Mouse (Mus musculus): ENCODE results near the gene Rdh9. TPM values are rescaled to one million over a fixed set of nuclear protein-coding genes. Genes with fewer than 3 reads are reported as not detected.
"Not testable (repeated sequence)": the region's sequence is repeated elsewhere in the genome, so short reads cannot be mapped to it uniquely, and the experiment has no call there.

Gene Rdh9
- total and polyA plus RNA-seq, 3 experiments, result 0.04 TPM; not detected in 2

DNA sequence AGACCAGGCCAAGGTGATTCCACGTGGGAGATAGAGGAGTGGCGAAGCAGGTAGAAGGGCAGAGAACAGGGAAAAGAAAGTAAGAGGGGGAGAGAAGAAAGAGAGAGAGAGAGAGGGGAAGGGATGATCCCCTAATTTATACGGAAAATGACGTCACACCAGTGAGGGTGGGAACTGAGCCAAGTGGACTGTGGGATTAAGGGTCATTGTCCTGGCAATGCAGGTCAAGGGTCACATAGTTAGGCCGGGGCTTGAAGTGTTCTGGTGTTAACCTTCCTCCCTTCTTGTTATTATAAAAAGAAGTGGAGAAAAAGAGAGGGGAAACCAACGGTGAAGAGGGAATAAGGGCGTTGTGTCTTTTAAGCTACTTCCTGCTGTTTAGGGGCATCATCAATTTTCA, 28.2 kb downstream of the Rdh9 start:
- H3K27ac ChIP-seq (ENCODE audit: control insufficient read depth, low read depth, low read length), result no peak overlapping the region
- no peaks in the 10 kb centered on the region for H3K4me1 ChIP-seq (ENCODE audit: control insufficient read depth in 1 of 2, insufficient read depth in 2 of 2, low read length in 2 of 2)
- no peak for DNase-seq (ENCODE audit: low read depth, low spot score)
- H3K79me2 ChIP-seq (ENCODE audit: control insufficient read depth, insufficient read depth, low read length, poor library complexity), result no peaks in the 10 kb centered on the region
- no peaks in the 10 kb centered on the region for H3K36me3 ChIP-seq (ENCODE audit: control insufficient read depth in 1 of 2, insufficient read depth in 2 of 2, low read length in 2 of 2)
- H3K9me3 ChIP-seq (replicated peaks; ENCODE audit: insufficient read depth, low read length), result no peaks in the 10 kb centered on the region
- TF ChIP-seq EP300 (IDR thresholded peaks at IDR 0.05; ENCODE audit: low read depth in 1 of 2, low read length in 2 of 2) (no peak), CTCF (IDR thresholded peaks at IDR 0.05 in 2 of 3, conservative IDR thresholded peaks at IDR 0.05 in 1 of 3; ENCODE audit: control insufficient read depth in 1 of 3, insufficient read depth in 1 of 3, low read depth in 2 of 3, low read length in 3 of 3, poor library complexity in 1 of 3, severe bottlenecking in 1 of 3) (no peak), MXI1 (IDR thresholded peaks at IDR 0.05; ENCODE audit: low read depth, low read length) (no peak), MYC (IDR thresholded peaks at IDR 0.05; ENCODE audit: low read depth, low read length) (no peak), MYB (IDR thresholded peaks at IDR 0.05; ENCODE audit: low read depth, low read length) (no peak), MAX (IDR thresholded peaks at IDR 0.05; ENCODE audit: low read length) (no peak)
- no peaks in the 10 kb centered on the region for H3K27me3 ChIP-seq (ENCODE audit: control insufficient read depth in 1 of 2, insufficient read depth in 2 of 2, low read length in 2 of 2)
- H3K9ac ChIP-seq (ENCODE audit: control insufficient read depth, low read depth, low read length, poor library complexity, severe bottlenecking), result no peak overlapping the region
- H3K4me3 ChIP-seq (ENCODE audit: control insufficient read depth in 1 of 2, insufficient read depth in 1 of 2, low read depth in 2 of 2, low read length in 2 of 2), result no peak overlapping the region

DNA sequence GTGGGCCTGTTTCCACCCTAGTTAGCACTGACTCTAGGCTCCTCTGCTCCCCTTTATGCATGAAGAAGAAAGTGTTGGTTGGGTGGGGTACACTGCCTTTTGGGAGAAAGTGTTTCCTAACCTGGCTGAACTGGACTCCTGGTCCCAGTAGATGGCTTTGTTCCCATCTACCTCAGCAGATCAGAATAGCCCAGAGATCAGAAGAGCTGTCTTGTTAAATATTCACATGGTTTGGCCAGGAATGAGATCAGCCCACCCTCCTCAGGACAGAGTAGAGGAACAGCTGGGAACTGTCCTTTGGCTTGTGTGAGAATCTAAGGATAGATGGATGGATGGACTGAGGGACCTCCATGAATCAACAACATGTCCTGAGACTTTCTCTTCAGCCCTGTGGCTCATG, 39.7 kb downstream of the Rdh9 start:
- TF ChIP-seq ZKSCAN1 (IDR thresholded peaks at IDR 0.05; ENCODE audit: low read depth, low read length), result no peak
- no peak for TF ChIP-seq ZNF384 (IDR thresholded peaks at IDR 0.05; ENCODE audit: low read depth, low read length)
- TF ChIP-seq ZC3H11A (IDR thresholded peaks at IDR 0.05; ENCODE audit: low read depth, low read length), result no peak
- no peak for TF ChIP-seq USF2 (IDR thresholded peaks at IDR 0.05; ENCODE audit: borderline replicate concordance in 1 of 2, insufficient read depth in 1 of 2, low read depth in 1 of 2, low read length in 2 of 2)
- TF ChIP-seq POLR2AphosphoS2 (IDR thresholded peaks at IDR 0.05; ENCODE audit: low read length), result no peak
- no peak for TF ChIP-seq TBP (IDR thresholded peaks at IDR 0.05; ENCODE audit: low read depth, low read length)
- TF ChIP-seq RCOR1 (IDR thresholded peaks at IDR 0.05; ENCODE audit: low read depth, low read length), result no peak
- no peak for TF ChIP-seq E2F4 (IDR thresholded peaks at IDR 0.05; ENCODE audit: borderline replicate concordance, low read depth, low read length)
- TF ChIP-seq CHD2 (IDR thresholded peaks at IDR 0.05; ENCODE audit: low read length), result no peak
- no peaks in the 10 kb centered on the region for H3K9me3 ChIP-seq (replicated peaks; ENCODE audit: insufficient read depth, low read length)

DNA sequence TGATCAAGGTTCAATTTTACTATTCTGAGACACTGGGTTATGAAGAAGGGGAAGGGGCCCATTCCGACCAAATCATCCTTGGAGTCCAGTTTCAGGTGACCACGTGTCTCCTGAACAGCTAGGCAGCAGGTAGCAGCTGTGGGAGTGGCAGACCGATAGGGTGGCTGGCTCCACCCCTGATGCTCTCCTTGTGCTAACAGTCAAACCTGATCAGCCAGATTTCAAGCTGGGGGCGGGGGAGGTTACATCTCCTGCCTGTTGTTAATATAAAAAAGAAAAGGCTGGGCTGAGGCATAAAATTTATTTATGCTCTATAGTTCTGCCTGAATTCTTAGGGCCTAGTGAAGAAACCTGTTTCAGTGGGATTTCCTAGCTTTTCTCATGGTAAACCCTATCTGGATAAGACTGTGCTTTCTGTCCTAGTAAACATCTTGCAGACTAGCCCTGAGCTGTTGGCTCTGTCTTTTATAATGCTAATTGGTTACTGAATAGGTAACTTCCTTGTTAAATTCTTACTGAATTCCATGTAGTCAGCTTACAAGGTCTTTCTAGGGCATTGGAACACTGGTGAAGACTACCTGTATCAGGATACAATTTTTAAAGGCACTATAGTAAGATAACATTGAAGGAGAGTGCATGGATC, 41.2 kb downstream of the Rdh9 start:
- not testable (repeated sequence) for H3K79me2 ChIP-seq (ENCODE audit: control insufficient read depth, insufficient read depth, low read length, poor library complexity); H3K36me3 ChIP-seq (ENCODE audit: control insufficient read depth in 1 of 2, insufficient read depth in 2 of 2, low read length in 2 of 2); H3K9ac ChIP-seq (ENCODE audit: control insufficient read depth, low read depth, low read length, poor library complexity, severe bottlenecking); H3K27me3 ChIP-seq (ENCODE audit: control insufficient read depth in 1 of 2, insufficient read depth in 2 of 2, low read length in 2 of 2); H3K4me3 ChIP-seq (ENCODE audit: control insufficient read depth in 1 of 2, insufficient read depth in 1 of 2, low read depth in 2 of 2, low read length in 2 of 2); H3K27ac ChIP-seq (ENCODE audit: control insufficient read depth, low read depth, low read length); H3K9me3 ChIP-seq (replicated peaks; ENCODE audit: insufficient read depth, low read length); DNase-seq (ENCODE audit: low read depth, low spot score); H3K4me1 ChIP-seq (ENCODE audit: control insufficient read depth in 1 of 2, insufficient read depth in 2 of 2, low read length in 2 of 2)

More for the DNA sequence above, 39.7 kb downstream of the Rdh9 start:
- Histone ChIP-seq H3K27ac (ENCODE audit: control insufficient read depth, low read depth, low read length) (no peak overlapping the region), H3K4me3 (ENCODE audit: control insufficient read depth in 1 of 2, insufficient read depth in 1 of 2, low read depth in 2 of 2, low read length in 2 of 2) (no peak overlapping the region), H3K4me1 (ENCODE audit: control insufficient read depth in 1 of 2, insufficient read depth in 2 of 2, low read length in 2 of 2) (no peaks in the 10 kb centered on the region), H3K9ac (ENCODE audit: control insufficient read depth, low read depth, low read length, poor library complexity, severe bottlenecking) (no peak overlapping the region), H3K27me3 (ENCODE audit: control insufficient read depth in 1 of 2, insufficient read depth in 2 of 2, low read length in 2 of 2) (peaks cover 1% of the 10 kb centered on the region in 2 experiments; a peak in 3 of 4 replicates), H3K79me2 (ENCODE audit: control insufficient read depth, insufficient read depth, low read length, poor library complexity) (no peaks in the 10 kb centered on the region), H3K36me3 (ENCODE audit: control insufficient read depth in 1 of 2, insufficient read depth in 2 of 2, low read length in 2 of 2) (no peaks in the 10 kb centered on the region)
- no peak for DNase-seq (ENCODE audit: low read depth, low spot score)

DNA sequence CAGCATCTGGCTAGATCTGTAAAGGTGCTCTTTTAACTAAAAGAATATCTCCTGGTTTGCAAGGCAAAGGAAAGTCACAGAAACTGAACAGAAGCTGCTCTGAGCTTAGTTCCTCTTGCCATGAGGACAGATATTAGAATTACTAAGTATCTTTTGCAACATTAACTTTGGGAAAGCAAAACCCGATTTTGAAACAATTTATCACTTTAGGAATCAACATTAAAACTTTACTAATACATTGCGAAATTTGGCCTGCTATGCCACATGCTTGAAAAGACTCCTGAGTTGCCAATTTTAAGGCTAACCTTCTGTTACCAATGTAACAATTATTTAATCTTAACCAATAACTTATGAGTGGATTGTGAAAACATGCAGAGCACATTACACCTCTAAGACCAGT, 45.6 kb downstream of the Rdh9 start:
- not testable (repeated sequence) for H3K4me1 ChIP-seq (ENCODE audit: control insufficient read depth in 1 of 2, insufficient read depth in 2 of 2, low read length in 2 of 2); DNase-seq (ENCODE audit: low read depth, low spot score); H3K4me3 ChIP-seq (ENCODE audit: control insufficient read depth in 1 of 2, insufficient read depth in 1 of 2, low read depth in 2 of 2, low read length in 2 of 2); H3K36me3 ChIP-seq (ENCODE audit: control insufficient read depth in 1 of 2, insufficient read depth in 2 of 2, low read length in 2 of 2); H3K9ac ChIP-seq (ENCODE audit: control insufficient read depth, low read depth, low read length, poor library complexity, severe bottlenecking); H3K27me3 ChIP-seq (ENCODE audit: control insufficient read depth in 1 of 2, insufficient read depth in 2 of 2, low read length in 2 of 2); H3K9me3 ChIP-seq (replicated peaks; ENCODE audit: insufficient read depth, low read length); H3K27ac ChIP-seq (ENCODE audit: control insufficient read depth, low read depth, low read length); H3K79me2 ChIP-seq (ENCODE audit: control insufficient read depth, insufficient read depth, low read length, poor library complexity)

Data from MEL (cell line).